ENCODE assay signal across 12 mouse cellular contexts in genomic region chr1:74025227-74025626, GRCm38 (mm10).
DNase-seq lines count a peak whose midpoint lies in the region; ATAC-seq lines count a peak whose summit lies in the region.
"Had no signal": no experiment of that assay in that cellular context is flagged by ENCODE, and none has a peak within 500 bp of the region (broad histone marks: within the 10 kb centered on the region; RNA-seq: fewer than 3 reads in every experiment).

No protein-coding gene starts in this region.

- peaks cover 100% of the 10 kb centered on the region for H3K4me1 ChIP-seq in heart, embryonic 13.5 days
- H3K4me1 ChIP-seq in embryonic facial prominence, embryonic 10.5 days: peaks cover 83% of the 10 kb centered on the region
- peaks cover 39% of the 10 kb centered on the region for H3K4me1 ChIP-seq in liver, embryonic 11.5 days (replicated peaks; ENCODE audit: control insufficient read depth, insufficient read depth, low read length)

- H3K4me3 ChIP-seq in heart, embryonic 13.5 days: no peak overlapping the region
- 0 out of 2 replicates have a peak overlapping the region, but pooled peaks have one; percentile 16 for H3K4me3 ChIP-seq in embryonic facial prominence, embryonic 10.5 days
- no peak overlapping the region for H3K4me3 ChIP-seq in liver, embryonic 11.5 days (ENCODE audit: low read depth, low read length)
- H3K4me3 ChIP-seq: erythroblast, embryonic 14.5 days; hindbrain, embryonic 15.5 days had no signal

- DNase-seq in heart, postnatal 25 days (ENCODE audit: low spot score): no peak
- no peak for DNase-seq in embryonic facial prominence, embryonic 10.5 days (ENCODE audit: low spot score)
- no peak for DNase-seq in liver, embryonic 11.5 days (ENCODE audit: low spot score)
- DNase-seq in layer of hippocampus, adult 9-10 months (ENCODE audit: low spot score): no peak
- no peak for DNase-seq in gastrocnemius, postnatal 10 days
- no peak for DNase-seq in gastrocnemius, adult 18-20 months (ENCODE audit: low spot score)
- DNase-seq: cerebellum, adult 11 months; left cerebral cortex, postnatal 4 days had no signal

- intact Hi-C loops in heart, postnatal 25 days (cut with DNase I): no loop called here

- no peak for ATAC-seq in heart, embryonic 13.5 days (ENCODE audit: extremely low read depth, insufficient number of reproducible peaks, low FRiP score, low TSS enrichment)
- peak; percentile 25 to 26; a peak in 2 of 4 replicates for ATAC-seq in hematopoietic stem cell, adult 5-6 weeks (replicated peaks in 1 of 2; ENCODE audit: insufficient read depth in 1 of 2, low FRiP score in 2 of 2, low TSS enrichment in 1 of 2, low read depth in 1 of 2, poor library complexity in 2 of 2, severe bottlenecking in 2 of 2)
- ATAC-seq in liver, embryonic 11.5 days (replicated peaks; ENCODE audit: low FRiP score): peak; percentile 19; the same call in 1 of the 2 replicates

- H3K4me2 ChIP-seq in heart, embryonic 13.5 days: peak overlapping the region; percentile 18; the same call in 1 of the 2 replicates
- no peak overlapping the region for H3K4me2 ChIP-seq in liver, embryonic 11.5 days
- H3K4me2 ChIP-seq: hindbrain, embryonic 15.5 days had no signal

- no peaks in the 10 kb centered on the region for H3K9me3 ChIP-seq in heart, embryonic 13.5 days
- no peaks in the 10 kb centered on the region for H3K9me3 ChIP-seq in embryonic facial prominence, embryonic 10.5 days
- no peaks in the 10 kb centered on the region for H3K9me3 ChIP-seq in liver, embryonic 11.5 days (ENCODE audit: control insufficient read depth, low read length)
- H3K9me3 ChIP-seq: hindbrain, embryonic 15.5 days had no signal

- H3K36me3 ChIP-seq in heart, embryonic 13.5 days: no peaks in the 10 kb centered on the region
- H3K36me3 ChIP-seq in embryonic facial prominence, embryonic 10.5 days (replicated peaks): no peaks in the 10 kb centered on the region
- no peaks in the 10 kb centered on the region for H3K36me3 ChIP-seq in liver, embryonic 11.5 days (ENCODE audit: control insufficient read depth, insufficient read depth, low read length)
- H3K36me3 ChIP-seq: hindbrain, embryonic 15.5 days had no signal

- H3K27ac ChIP-seq in heart, embryonic 13.5 days (replicated peaks): peak overlapping the region; percentile 97
- H3K27ac ChIP-seq in embryonic facial prominence, embryonic 10.5 days (replicated peaks): peak overlapping the region; percentile 76
- peak overlapping the region; percentile 45; the same call in 1 of the 2 replicates for H3K27ac ChIP-seq in liver, embryonic 11.5 days (ENCODE audit: low read depth, low read length)
- H3K27ac ChIP-seq: hindbrain, embryonic 15.5 days had no signal

- 37% methylated on average over 6 of the region's 6 CpGs for WGBS in heart, embryonic 13.5 days
- WGBS in embryonic facial prominence, embryonic 10.5 days: 43% methylated on average over 6 of the region's 6 CpGs
- 22% methylated on average over 6 of the region's 6 CpGs for WGBS in liver, embryonic 11.5 days

- H3K9ac ChIP-seq in heart, embryonic 13.5 days: peak overlapping the region; percentile 65
- H3K9ac ChIP-seq in liver, embryonic 11.5 days (ENCODE audit: low read depth, low read length): no peak overlapping the region
- H3K9ac ChIP-seq: hindbrain, embryonic 15.5 days had no signal

- H3K27me3 ChIP-seq in heart, embryonic 13.5 days (replicated peaks): no peaks in the 10 kb centered on the region
- H3K27me3 ChIP-seq in embryonic facial prominence, embryonic 10.5 days (replicated peaks; ENCODE audit: low read depth, poor library complexity, severe bottlenecking): 0 out of 2 replicates have a peak, but pooled peaks cover 3% of the 10 kb centered on the region
- H3K27me3 ChIP-seq in liver, embryonic 11.5 days (replicated peaks; ENCODE audit: control insufficient read depth, insufficient read depth, low read length): no peaks in the 10 kb centered on the region
- H3K27me3 ChIP-seq: hindbrain, embryonic 15.5 days had no signal

Comparison
In these comparisons a context has a peak if more than half of its experiments do, and no peak if none do; other contexts are left out.
1. H3K27ac ChIP-seq: peak in every context shown above with its lines; median percentile 97 in heart, embryonic 13.5 days; 76 in embryonic facial prominence, embryonic 10.5 days; 45 in liver, embryonic 11.5 days.